Mouse (Mus musculus): ENCODE measurements at regions not wholly inside any gene's neighbourhood (a gene's known extent, or its start where the extent isn't known, plus 50 kb on each side); places are given as distances from the start of the nearest gene placed in this dataset.
A peak's percentile ranks its signal among the peaks of the same experiment; 100 is the strongest.

DNA sequence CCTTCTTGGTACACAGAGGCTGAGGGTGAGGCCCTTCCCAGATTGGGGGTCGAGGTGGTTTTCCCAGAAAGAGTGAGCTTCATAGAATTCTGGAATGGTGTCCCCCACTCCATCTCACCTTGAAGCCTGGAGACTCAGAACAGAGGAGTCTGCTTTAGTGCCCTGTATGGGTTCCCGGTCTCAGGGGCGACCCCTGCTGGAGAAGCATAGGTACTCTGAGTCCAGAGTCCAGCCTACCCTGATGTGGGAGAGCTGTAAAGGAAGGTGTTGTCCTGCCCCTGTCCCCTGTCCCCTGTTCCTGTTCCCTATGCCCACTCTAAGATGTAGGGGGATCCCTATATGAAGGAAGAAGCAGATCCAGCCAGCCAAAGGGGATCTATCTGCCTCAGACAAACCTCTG is 111.9 kb downstream of the Olfm1 start:
- Histone ChIP-seq H3K36me3 (ENCODE audit: control insufficient read depth, insufficient read depth, low read length) (no peaks in the 10 kb centered on the region), H3K9ac (replicated peaks; ENCODE audit: low read length) (no peak overlapping the region), H3K4me2 (ENCODE audit: low read length) (no peak overlapping the region), H3K4me3 (replicated peaks; ENCODE audit: low read depth, low read length) (no peak overlapping the region), H3K9me3 (ENCODE audit: control insufficient read depth, low read length) (no peaks in the 10 kb centered on the region), H3K4me1 (ENCODE audit: control insufficient read depth, insufficient read depth, low read length) (no peaks in the 10 kb centered on the region), H3K27ac (replicated peaks; ENCODE audit: low read depth, low read length) (no peak overlapping the region), H3K27me3 (ENCODE audit: control insufficient read depth, insufficient read depth, low read length) (no peaks in the 10 kb centered on the region)
- ATAC-seq (ENCODE audit: low FRiP score, low TSS enrichment) (no peak), DNase-seq (peak; percentile 69)
- WGBS: 7% methylated on average over 3 of the region's 3 CpGs

DNA sequence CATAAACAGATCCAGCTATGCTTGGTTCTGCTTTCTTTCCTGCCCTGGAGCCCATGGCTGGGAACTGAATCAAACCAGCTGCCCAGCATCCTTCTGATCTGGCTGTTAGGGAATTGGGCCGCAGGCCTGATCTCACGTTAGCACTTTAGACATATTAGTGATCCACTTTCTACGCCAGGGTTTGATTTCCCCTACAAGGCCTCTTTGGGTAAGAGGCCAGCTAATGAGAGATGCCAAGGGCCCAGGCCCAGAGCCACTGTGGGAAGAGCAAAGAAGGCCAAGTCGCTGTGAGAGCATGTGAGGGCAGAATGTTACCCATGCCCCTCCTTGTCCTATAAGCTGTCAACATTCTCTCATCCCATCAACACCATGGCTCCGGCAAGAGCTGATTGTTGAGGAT is 116.3 kb downstream of the Olfm1 start:
- ATAC-seq (ENCODE audit: low FRiP score, low TSS enrichment): no peak
- WGBS: 93% methylated on average over 5 of the region's 5 CpGs
- H3K36me3 ChIP-seq (ENCODE audit: control insufficient read depth, insufficient read depth, low read length): no peaks in the 10 kb centered on the region
- DNase-seq: no peak
- no peak overlapping the region for H3K27ac ChIP-seq (replicated peaks; ENCODE audit: low read depth, low read length)
- no peaks in the 10 kb centered on the region for H3K9me3 ChIP-seq (ENCODE audit: control insufficient read depth, low read length)
- no peak overlapping the region for H3K4me2 ChIP-seq (ENCODE audit: low read length)
- H3K9ac ChIP-seq (replicated peaks; ENCODE audit: low read length): no peak overlapping the region
- no peaks in the 10 kb centered on the region for H3K4me1 ChIP-seq (ENCODE audit: control insufficient read depth, insufficient read depth, low read length)
- H3K27me3 ChIP-seq (ENCODE audit: control insufficient read depth, insufficient read depth, low read length): no peaks in the 10 kb centered on the region
- no peak overlapping the region for H3K4me3 ChIP-seq (replicated peaks; ENCODE audit: low read depth, low read length)

DNA sequence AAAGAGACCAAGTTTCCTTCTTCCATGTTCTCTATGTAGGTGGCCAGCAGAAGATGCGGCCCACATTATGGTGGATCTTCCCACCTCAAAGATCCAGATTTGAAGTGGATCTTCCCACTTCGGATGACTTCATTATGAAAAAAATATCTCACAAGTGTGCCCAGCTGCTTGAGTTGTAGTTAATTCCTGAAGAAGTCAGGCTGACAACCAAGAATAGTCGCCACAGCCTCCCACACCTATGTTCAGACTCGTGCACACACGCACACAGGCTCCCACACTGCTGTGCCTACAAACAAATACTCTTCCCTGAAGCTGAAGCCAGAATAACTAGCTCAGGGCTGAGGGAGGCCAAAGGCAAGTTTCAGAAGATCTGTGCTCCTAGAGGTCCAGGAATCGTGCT is 119.4 kb downstream of the Olfm1 start:
- 88% methylated on average over 6 of the region's 6 CpGs for WGBS
- Histone ChIP-seq H3K4me2 (ENCODE audit: low read length) (no peak overlapping the region), H3K27me3 (ENCODE audit: control insufficient read depth, insufficient read depth, low read length) (no peaks in the 10 kb centered on the region), H3K4me3 (replicated peaks; ENCODE audit: low read depth, low read length) (no peak overlapping the region), H3K9ac (replicated peaks; ENCODE audit: low read length) (no peak overlapping the region), H3K27ac (replicated peaks; ENCODE audit: low read depth, low read length) (no peak overlapping the region), H3K4me1 (ENCODE audit: control insufficient read depth, insufficient read depth, low read length) (no peaks in the 10 kb centered on the region), H3K36me3 (ENCODE audit: control insufficient read depth, insufficient read depth, low read length) (no peaks in the 10 kb centered on the region), H3K9me3 (ENCODE audit: control insufficient read depth, low read length) (no peaks in the 10 kb centered on the region)
- DNase-seq (no peak), ATAC-seq (ENCODE audit: low FRiP score, low TSS enrichment) (no peak)

DNA sequence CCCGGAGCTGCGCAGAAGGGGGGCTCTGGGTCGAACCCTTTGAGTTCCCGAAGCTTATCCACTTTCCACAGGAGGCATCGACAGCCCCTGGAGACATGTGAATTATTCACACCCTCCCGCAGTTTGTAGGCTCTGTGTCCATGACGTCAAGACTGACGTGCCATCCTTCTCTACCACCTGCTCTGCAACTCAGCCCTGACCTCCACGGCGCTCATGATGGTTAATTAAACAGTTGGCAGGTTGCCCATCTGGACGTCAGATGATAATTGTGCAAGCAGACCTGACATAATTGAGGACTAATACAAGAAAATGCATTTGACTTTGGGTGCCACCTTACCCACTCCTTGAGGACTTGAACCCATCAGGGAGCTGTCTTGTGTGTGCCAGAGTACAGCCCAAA is 121.1 kb upstream of the Ppp1r26 start:
- Histone ChIP-seq H3K4me1 (ENCODE audit: control insufficient read depth, insufficient read depth, low read length) (0 out of 2 replicates have a peak, but pooled peaks cover 12% of the 10 kb centered on the region), H3K4me3 (replicated peaks; ENCODE audit: low read depth, low read length) (no peak overlapping the region), H3K4me2 (ENCODE audit: low read length) (no peak overlapping the region), H3K9ac (replicated peaks; ENCODE audit: low read length) (no peak overlapping the region), H3K27ac (replicated peaks; ENCODE audit: low read depth, low read length) (no peak overlapping the region), H3K9me3 (ENCODE audit: control insufficient read depth, low read length) (no peaks in the 10 kb centered on the region), H3K36me3 (ENCODE audit: control insufficient read depth, insufficient read depth, low read length) (no peaks in the 10 kb centered on the region), H3K27me3 (ENCODE audit: control insufficient read depth, insufficient read depth, low read length) (no peaks in the 10 kb centered on the region)
- WGBS: 47% methylated on average over 11 of the region's 11 CpGs
- DNase-seq (peak; percentile 43), ATAC-seq (ENCODE audit: low FRiP score, low TSS enrichment) (no peak)

DNA sequence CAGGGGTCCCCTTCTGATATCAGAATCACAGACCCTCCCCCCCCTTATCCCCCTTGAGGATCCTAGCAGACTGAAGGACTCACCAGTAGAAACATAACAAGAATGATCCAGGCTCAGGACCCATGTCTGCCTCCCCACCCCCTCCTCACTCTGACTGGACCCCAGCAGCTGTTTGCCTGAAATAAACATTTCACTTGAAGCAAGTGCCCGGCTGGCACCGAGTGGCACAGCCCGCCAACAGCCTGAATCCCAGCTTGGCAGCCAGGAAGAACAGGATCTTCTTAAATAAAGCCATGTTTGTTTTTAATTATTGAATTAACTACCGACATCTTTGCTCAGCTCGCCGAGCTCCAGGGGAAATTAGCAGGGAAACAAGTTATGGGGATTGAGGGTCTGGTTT is 120.5 kb upstream of the Ppp1r26 start:
- WGBS: 77% methylated on average over 6 of the region's 6 CpGs
- no peak for ATAC-seq (ENCODE audit: low FRiP score, low TSS enrichment)
- peak; percentile 27 for DNase-seq

DNA sequence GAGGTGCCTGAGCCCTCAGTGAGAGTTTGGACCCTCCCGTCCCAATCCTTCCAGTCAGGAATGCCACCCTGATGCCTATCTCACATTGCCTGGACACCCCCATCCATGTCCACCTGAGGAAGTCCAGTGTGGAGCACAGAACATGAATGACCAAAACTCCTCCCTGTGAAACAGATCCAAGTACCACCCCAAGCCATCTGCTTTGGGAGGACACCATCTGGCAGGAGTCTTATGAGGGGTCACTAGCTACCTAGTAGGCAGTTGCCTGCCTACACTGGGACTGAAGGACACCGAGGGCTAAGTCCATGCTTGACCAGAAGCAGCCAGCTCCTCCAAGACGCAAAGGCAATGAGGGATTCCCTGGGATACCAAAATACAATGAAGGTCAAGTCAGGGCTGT is 119.9 kb upstream of the Ppp1r26 start:
- WGBS: 93% methylated on average over 3 of the region's 3 CpGs
- Histone ChIP-seq H3K27me3 (ENCODE audit: control insufficient read depth, insufficient read depth, low read length) (no peaks in the 10 kb centered on the region), H3K4me2 (ENCODE audit: low read length) (no peak overlapping the region), H3K4me1 (ENCODE audit: control insufficient read depth, insufficient read depth, low read length) (0 out of 2 replicates have a peak, but pooled peaks cover 12% of the 10 kb centered on the region), H3K36me3 (ENCODE audit: control insufficient read depth, insufficient read depth, low read length) (no peaks in the 10 kb centered on the region), H3K9ac (replicated peaks; ENCODE audit: low read length) (no peak overlapping the region), H3K4me3 (replicated peaks; ENCODE audit: low read depth, low read length) (no peak overlapping the region), H3K27ac (replicated peaks; ENCODE audit: low read depth, low read length) (no peak overlapping the region), H3K9me3 (ENCODE audit: control insufficient read depth, low read length) (no peaks in the 10 kb centered on the region)
- DNase-seq (no peak), ATAC-seq (ENCODE audit: low FRiP score, low TSS enrichment) (no peak)

More for the DNA sequence above, 120.5 kb upstream of the Ppp1r26 start:
- H3K9ac ChIP-seq (replicated peaks; ENCODE audit: low read length): no peak overlapping the region
- H3K36me3 ChIP-seq (ENCODE audit: control insufficient read depth, insufficient read depth, low read length): no peaks in the 10 kb centered on the region
- no peaks in the 10 kb centered on the region for H3K27me3 ChIP-seq (ENCODE audit: control insufficient read depth, insufficient read depth, low read length)
- no peak overlapping the region for H3K4me3 ChIP-seq (replicated peaks; ENCODE audit: low read depth, low read length)
- H3K4me2 ChIP-seq (ENCODE audit: low read length): no peak overlapping the region
- H3K4me1 ChIP-seq (ENCODE audit: control insufficient read depth, insufficient read depth, low read length): 0 out of 2 replicates have a peak, but pooled peaks cover 12% of the 10 kb centered on the region
- H3K27ac ChIP-seq (replicated peaks; ENCODE audit: low read depth, low read length): no peak overlapping the region
- H3K9me3 ChIP-seq (ENCODE audit: control insufficient read depth, low read length): no peaks in the 10 kb centered on the region

DNA sequence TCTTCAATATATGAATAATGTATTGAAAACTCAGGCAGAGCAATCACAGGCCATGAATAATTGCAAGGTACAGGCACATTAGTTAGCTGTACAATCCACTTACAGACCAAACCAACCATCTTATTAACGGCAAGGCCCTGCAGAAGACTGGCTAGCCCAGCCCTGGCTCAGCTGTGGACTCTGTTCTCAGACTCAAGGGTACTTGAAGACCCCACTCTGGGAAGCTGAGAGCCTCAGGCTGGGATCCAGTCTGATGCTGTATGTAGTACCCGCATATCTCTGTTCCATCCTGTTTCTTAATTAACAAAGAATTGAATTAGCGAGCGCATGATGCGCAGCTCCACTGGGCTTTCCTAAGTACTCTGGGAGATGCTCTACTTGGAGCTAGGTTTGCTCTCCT is 117.5 kb upstream of the Ppp1r26 start:
- H3K27ac ChIP-seq (replicated peaks; ENCODE audit: low read depth, low read length): peak overlapping the region; percentile 3
- no peak overlapping the region for H3K4me2 ChIP-seq (ENCODE audit: low read length)
- DNase-seq (peak; percentile 52), ATAC-seq (ENCODE audit: low FRiP score, low TSS enrichment) (no peak; the same call in 1 of the 2 replicates)
- H3K27me3 ChIP-seq (ENCODE audit: control insufficient read depth, insufficient read depth, low read length): no peaks in the 10 kb centered on the region
- H3K9ac ChIP-seq (replicated peaks; ENCODE audit: low read length): no peak overlapping the region
- no peaks in the 10 kb centered on the region for H3K36me3 ChIP-seq (ENCODE audit: control insufficient read depth, insufficient read depth, low read length)
- H3K9me3 ChIP-seq (ENCODE audit: control insufficient read depth, low read length): no peaks in the 10 kb centered on the region
- H3K4me1 ChIP-seq (ENCODE audit: control insufficient read depth, insufficient read depth, low read length): 0 out of 2 replicates have a peak, but pooled peaks cover 12% of the 10 kb centered on the region
- WGBS: 71% methylated on average over 5 of the region's 5 CpGs
- no peak overlapping the region for H3K4me3 ChIP-seq (replicated peaks; ENCODE audit: low read depth, low read length)

DNA sequence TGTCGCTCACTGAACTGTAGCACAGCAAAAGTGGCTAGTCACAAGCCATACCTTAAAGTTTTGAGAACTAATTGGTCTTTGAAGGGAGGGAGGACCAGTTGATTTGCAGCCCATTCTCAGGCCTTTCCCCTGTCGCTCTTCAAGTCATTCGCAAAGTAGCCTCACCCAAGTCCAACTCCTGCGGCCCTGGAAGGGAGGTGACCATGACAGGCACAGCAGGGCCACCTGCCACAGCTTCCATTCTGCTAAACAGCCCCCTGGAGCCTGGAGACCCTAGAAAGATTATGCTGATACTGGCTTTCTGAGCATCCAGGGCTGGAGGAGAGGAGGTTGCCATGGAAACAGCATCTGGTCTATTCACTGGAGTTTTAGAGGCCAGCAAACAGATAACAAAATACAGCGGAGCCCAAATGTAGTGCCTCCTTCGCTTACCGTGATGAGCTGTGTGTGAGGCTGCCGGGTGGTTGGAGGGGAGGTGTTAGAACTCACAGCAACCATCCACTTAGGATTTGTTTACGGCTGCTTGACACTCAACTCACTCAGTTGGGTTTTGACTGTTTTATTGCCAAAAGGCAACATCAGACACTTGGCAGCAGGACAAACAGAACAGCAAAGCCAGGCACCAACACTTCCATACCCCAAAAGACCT is 111.3 kb upstream of the Ppp1r26 start:
- Histone ChIP-seq H3K4me3 (replicated peaks; ENCODE audit: low read depth, low read length) (no peak overlapping the region), H3K27ac (replicated peaks; ENCODE audit: low read depth, low read length) (peak overlapping the region; percentile 65), H3K36me3 (ENCODE audit: control insufficient read depth, insufficient read depth, low read length) (no peaks in the 10 kb centered on the region), H3K4me2 (ENCODE audit: low read length) (peak overlapping the region; percentile 4; the same call in 1 of the 2 replicates), H3K9me3 (ENCODE audit: control insufficient read depth, low read length) (no peaks in the 10 kb centered on the region), H3K27me3 (ENCODE audit: control insufficient read depth, insufficient read depth, low read length) (no peaks in the 10 kb centered on the region), H3K9ac (replicated peaks; ENCODE audit: low read length) (no peak overlapping the region), H3K4me1 (ENCODE audit: control insufficient read depth, insufficient read depth, low read length) (peaks cover 21% of the 10 kb centered on the region)
- 27% methylated on average over 9 of the region's 9 CpGs for WGBS
- DNase-seq: peak; percentile 87
- no peak for ATAC-seq (ENCODE audit: low FRiP score, low TSS enrichment)

DNA sequence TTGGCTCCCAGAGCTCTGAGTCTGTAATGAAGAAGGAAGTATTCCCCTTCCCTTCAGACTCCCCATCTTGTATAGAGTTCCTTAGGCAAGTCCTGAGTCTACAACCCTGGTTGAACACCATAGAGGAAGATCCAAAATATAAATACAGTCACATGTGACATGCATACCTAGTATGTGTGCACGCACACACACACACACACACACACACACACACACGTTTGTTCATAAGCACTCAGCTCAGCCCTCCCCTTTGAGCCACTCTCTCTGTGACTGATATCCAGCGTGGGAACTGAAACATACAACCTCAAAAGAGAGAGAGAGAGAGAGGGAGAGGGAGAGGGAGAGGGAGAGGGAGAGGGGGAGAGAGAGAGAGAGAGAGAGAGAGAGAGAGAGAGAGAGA is 110.8 kb upstream of the Ppp1r26 start:
- no peaks in the 10 kb centered on the region for H3K9me3 ChIP-seq (ENCODE audit: control insufficient read depth, low read length)
- ATAC-seq (ENCODE audit: low FRiP score, low TSS enrichment): no peak
- H3K27ac ChIP-seq (replicated peaks; ENCODE audit: low read depth, low read length): peak overlapping the region; percentile 57; the same call in 1 of the 2 replicates
- no peak overlapping the region; the same call in 1 of the 2 replicates for H3K4me2 ChIP-seq (ENCODE audit: low read length)
- H3K36me3 ChIP-seq (ENCODE audit: control insufficient read depth, insufficient read depth, low read length): no peaks in the 10 kb centered on the region
- H3K9ac ChIP-seq (replicated peaks; ENCODE audit: low read length): no peak overlapping the region
- no peaks in the 10 kb centered on the region for H3K27me3 ChIP-seq (ENCODE audit: control insufficient read depth, insufficient read depth, low read length)
- 58% methylated on average over 3 of the region's 3 CpGs for WGBS
- peak; percentile 24 for DNase-seq
- H3K4me1 ChIP-seq (ENCODE audit: control insufficient read depth, insufficient read depth, low read length): peaks cover 21% of the 10 kb centered on the region
- no peak overlapping the region for H3K4me3 ChIP-seq (replicated peaks; ENCODE audit: low read depth, low read length)
